Mouse (Mus musculus) liver, adult 2 months (tissue): ENCODE results near the gene Pak1. TPM values are rescaled to one million over a fixed set of nuclear protein-coding genes. Genes with fewer than 3 reads are reported as not detected.

ENCODE experiments used
- DNase-seq: peaks from one replicate; pipeline ENCODE4 v3.0.0-alpha.2; 2011; ENCODE audit warnings: low read depth, low spot score; ENCODE audit errors: extremely low read depth
- H3K27ac ChIP-seq: fragments of 200-500 bp; replicated peaks from 2 replicates; pipeline ENCODE4 v1.5.1; 2012; ENCODE audit warnings: low read depth, mild to moderate bottlenecking, control low read depth, inconsistent platforms, low read length; ENCODE audit not compliant: insufficient read depth
- H3K27me3 ChIP-seq: fragments of 200-500 bp; 2 replicates; pipeline ENCODE4 v1.6.1; 2012; ENCODE audit warnings: mild to moderate bottlenecking, moderate library complexity, low read length, inconsistent platforms; ENCODE audit not compliant: control insufficient read depth, insufficient read depth
- H3K36me3 ChIP-seq: fragments of 200-500 bp; 2 replicates; pipeline ENCODE4 v1.6.1; 2012; ENCODE audit warnings: low read length, inconsistent platforms; ENCODE audit not compliant: control insufficient read depth, insufficient read depth
- H3K4me1 ChIP-seq: fragments of 200-500 bp; 2 replicates; pipeline ENCODE4 v1.6.1; 2011; ENCODE audit warnings: low read length; ENCODE audit not compliant: control insufficient read depth, insufficient read depth
- H3K4me3 ChIP-seq: fragments of 200-500 bp; 2 replicates; pipeline ENCODE4 v1.5.1; 2011; ENCODE audit warnings: low read depth, mild to moderate bottlenecking, control low read depth, low read length, moderate library complexity; ENCODE audit not compliant: insufficient read depth
- H3K79me2 ChIP-seq: fragments of 200-500 bp; 2 replicates; pipeline ENCODE4 v1.6.1; 2012; ENCODE audit warnings: inconsistent platforms, mild to moderate bottlenecking, low read length, moderate library complexity; ENCODE audit not compliant: control insufficient read depth, insufficient read depth
- H3K9ac ChIP-seq: fragments of 200-500 bp; 2 replicates; pipeline ENCODE4 v1.6.1; 2012; ENCODE audit warnings: low read depth, mild to moderate bottlenecking, control low read depth, inconsistent platforms, low read length
- CTCF ChIP-seq: fragments of 200-500 bp; IDR thresholded peaks from 2 replicates; pipeline ENCODE4 v1.5.1; 2011; ENCODE audit warnings: low read depth, low read length, control low read depth
- POLR2A ChIP-seq: fragments of 200-500 bp; IDR thresholded peaks from 2 replicates; pipeline ENCODE4 v1.6.1; 2011; ENCODE audit warnings: low read length, control low read depth; ENCODE audit not compliant: insufficient read depth; ENCODE audit errors: extremely low read depth
- WGBS: fragments of 180-500 bp; shearing (Covaris S2); methylation state at CpG from one replicate; pipeline ENCODE4 v1.1.7; 2018; 5-methylcytosine and 5-hydroxymethylcytosine counted together
- polyA plus RNA-seq: library from polyadenylated mRNA; depleted of rRNA; stranded (reverse); fragments of >200 nt; gene quantifications from 2 replicates; pipeline ENCODE4 v1.2.3, GENCODE M21; 2012
- total RNA-seq: library from RNA; depleted of rRNA; stranded (reverse); fragments of >200 nt; gene quantifications from 2 replicates; pipeline ENCODE4 v1.2.3, GENCODE M21; 2014

Pak1 gene
- total and polyA plus RNA-seq, 2 experiments, result 1.2 to 3.0 TPM

DNA sequence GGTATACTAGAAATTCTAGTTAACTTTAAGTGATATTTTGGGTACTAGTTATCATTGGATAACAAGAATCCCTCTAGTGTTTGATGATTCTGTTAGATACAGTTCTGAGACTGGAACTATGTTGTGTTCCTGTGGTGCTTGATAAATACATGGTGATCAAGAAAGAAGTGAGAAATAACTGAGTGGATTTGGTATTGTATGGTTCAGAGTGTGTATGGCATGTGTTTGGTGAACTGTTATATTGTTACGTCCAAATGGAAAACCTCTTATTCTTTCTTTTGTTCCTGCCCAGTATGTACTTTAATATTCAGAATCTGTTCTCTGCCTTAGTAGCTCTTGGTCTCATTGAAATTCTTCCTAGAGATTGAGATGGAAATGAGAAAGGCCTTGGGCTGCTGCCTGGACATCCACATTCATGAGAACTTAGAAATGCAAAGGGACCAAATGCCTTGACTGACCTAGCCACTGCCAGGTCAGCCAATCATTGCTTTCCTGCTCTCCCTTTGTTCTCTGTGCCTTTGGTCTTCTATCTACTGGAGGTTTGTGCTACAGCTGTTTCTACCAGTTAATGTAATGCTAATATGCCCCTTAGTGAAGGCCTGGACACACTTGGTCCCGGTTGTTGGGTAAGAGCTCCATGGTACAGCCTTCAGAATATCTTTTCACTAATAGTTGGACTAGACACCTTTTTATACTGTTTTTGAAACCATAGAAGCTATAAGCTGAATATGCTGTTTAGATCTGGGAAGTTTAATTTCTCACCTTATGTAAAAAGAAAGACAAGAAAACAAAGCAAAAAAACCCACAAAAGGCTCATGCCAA lies 16.1 kb downstream of the Pak1 start:
- no peaks in the 10 kb centered on the region for H3K27me3 ChIP-seq
- H3K4me1 ChIP-seq, result no peaks in the 10 kb centered on the region
- H3K79me2 ChIP-seq, result no peaks in the 10 kb centered on the region
- no peak overlapping the region for H3K4me3 ChIP-seq
- no peaks in the 10 kb centered on the region for H3K36me3 ChIP-seq
- DNase-seq, result no peak
- no peak for TF ChIP-seq POLR2A
- no peak for TF ChIP-seq CTCF
- no peak overlapping the region for H3K27ac ChIP-seq
- no peak overlapping the region for H3K9ac ChIP-seq
- 88% methylated on average over 2 of the region's 2 CpGs for WGBS

DNA sequence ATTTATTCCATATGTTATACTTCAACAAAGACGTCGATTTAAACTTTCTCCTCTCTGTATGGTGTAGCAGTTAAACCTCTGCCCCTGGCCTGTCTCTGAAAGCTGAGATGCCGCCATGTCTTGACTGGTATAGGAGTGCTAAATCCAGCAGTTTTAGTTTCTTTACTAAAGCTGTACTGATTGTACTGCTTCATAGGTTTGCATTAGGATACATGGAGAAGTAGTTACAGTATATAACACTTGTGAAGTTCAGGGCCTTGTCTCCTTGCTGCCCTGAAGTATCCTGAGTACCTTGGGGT lies 16.7 kb downstream of the Pak1 start:
- no peaks in the 10 kb centered on the region for H3K36me3 ChIP-seq
- H3K4me3 ChIP-seq, result no peak overlapping the region
- TF ChIP-seq CTCF, result no peak
- no peak for TF ChIP-seq POLR2A
- no peaks in the 10 kb centered on the region for H3K4me1 ChIP-seq
- 93% methylated on average over 3 of the region's 3 CpGs for WGBS
- no peak overlapping the region for H3K9ac ChIP-seq
- H3K27me3 ChIP-seq, result no peaks in the 10 kb centered on the region
- H3K27ac ChIP-seq, result no peak overlapping the region
- H3K79me2 ChIP-seq, result no peaks in the 10 kb centered on the region
- DNase-seq, result no peak

DNA sequence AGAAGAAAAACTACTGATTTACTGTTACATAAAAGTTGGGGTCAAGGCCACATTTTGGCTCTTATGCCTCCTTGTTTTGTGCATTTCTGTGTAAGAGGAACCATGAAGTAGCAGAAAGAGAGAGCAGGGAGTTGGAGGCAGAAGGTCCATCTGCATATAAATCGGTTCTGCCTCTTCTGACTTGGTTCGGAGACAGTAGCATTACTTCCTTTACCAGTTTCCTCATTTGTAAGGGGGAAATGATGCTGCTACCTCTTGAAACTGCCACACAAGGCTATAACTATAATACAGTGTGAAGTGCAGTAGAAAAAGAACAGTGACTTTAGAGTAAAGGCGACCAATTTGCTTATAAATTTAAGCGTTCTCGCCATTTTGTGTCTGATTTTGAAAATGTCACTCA lies 21.0 kb downstream of the Pak1 start:
- DNase-seq, result peak; percentile 21
- no peak for TF ChIP-seq POLR2A
- TF ChIP-seq CTCF, result no peak
- WGBS, result 84% methylated on average over 5 of the region's 5 CpGs
- no peak overlapping the region for H3K4me3 ChIP-seq
- H3K9ac ChIP-seq, result no peak overlapping the region
- H3K27ac ChIP-seq, result no peak overlapping the region
- no peaks in the 10 kb centered on the region for H3K4me1 ChIP-seq
- H3K36me3 ChIP-seq, result no peaks in the 10 kb centered on the region
- H3K79me2 ChIP-seq, result no peaks in the 10 kb centered on the region
- no peaks in the 10 kb centered on the region for H3K27me3 ChIP-seq

DNA sequence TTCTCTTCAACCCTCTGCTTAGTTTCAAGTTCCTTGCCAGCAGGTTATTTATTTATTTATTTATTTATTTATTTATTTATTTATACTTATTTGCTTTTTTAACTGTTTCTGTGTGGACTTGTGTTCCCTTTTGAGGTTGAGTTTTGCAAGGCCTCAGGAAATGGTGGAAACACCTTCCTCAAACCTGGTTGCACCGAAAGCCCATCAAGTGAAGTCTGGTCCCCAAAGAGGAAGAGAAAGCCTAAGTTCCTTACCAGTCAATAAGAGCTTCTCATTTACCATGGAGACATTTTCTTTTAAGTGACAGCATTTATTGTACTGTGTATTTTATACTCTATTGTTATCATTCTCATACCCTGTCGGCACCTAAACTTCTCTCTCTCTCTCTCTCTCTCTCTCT lies 33.5 kb downstream of the Pak1 start:
- H3K27me3 ChIP-seq, result no peaks in the 10 kb centered on the region
- no peak for TF ChIP-seq POLR2A
- TF ChIP-seq CTCF, result no peak
- no peak overlapping the region for H3K4me3 ChIP-seq
- no peak overlapping the region for H3K27ac ChIP-seq
- H3K36me3 ChIP-seq, result no peaks in the 10 kb centered on the region
- no peaks in the 10 kb centered on the region for H3K79me2 ChIP-seq
- 91% methylated on average over 2 of the region's 2 CpGs for WGBS
- DNase-seq, result no peak
- no peak overlapping the region for H3K9ac ChIP-seq
- no peaks in the 10 kb centered on the region for H3K4me1 ChIP-seq

DNA sequence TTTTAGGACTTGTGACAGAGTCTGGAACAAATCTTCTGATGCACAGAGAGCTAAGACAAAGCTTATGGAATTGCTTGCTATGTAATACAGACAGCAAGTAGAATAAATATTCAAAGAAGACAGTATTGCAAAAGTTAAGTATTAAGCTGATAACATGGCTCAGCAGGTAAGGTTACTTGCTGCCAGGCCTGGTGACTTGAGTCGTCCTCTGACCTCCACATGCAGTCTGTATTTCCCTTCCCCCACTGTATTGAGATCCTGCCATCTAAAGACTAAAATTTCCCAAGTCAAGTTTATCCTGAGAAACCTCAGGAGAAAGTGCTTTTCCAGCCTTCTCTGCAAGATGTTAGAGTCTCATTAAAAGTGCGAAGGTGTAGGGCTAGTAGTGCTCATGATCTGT lies 40.8 kb downstream of the Pak1 start:
- Histone ChIP-seq H3K27me3 (no peaks in the 10 kb centered on the region), H3K4me1 (no peaks in the 10 kb centered on the region), H3K4me3 (no peak overlapping the region), H3K36me3 (no peaks in the 10 kb centered on the region), H3K27ac (no peak overlapping the region), H3K79me2 (no peaks in the 10 kb centered on the region), H3K9ac (no peak overlapping the region)
- no peak for DNase-seq
- TF ChIP-seq POLR2A (no peak), CTCF (no peak)
- WGBS, result 79% methylated on average over 2 of the region's 2 CpGs

DNA sequence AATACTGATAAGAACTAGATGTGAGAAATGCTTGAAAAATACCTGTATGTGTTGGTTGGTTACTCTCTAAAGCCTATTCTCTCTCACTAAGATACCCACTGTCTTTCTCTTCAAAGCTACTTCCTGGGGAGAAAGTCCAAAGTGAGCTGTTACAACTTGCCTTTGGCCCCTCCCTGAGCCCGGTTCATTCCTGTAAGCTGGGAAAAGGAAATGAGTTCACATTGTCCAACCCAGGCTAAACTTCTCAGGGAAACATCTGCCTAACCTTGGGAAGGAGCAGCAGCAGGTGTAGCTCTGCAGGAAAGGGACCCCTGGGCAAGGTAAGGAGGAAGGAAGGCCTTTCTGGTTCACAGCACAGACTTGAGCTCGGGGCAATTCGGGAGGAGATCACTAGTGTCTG lies 42.4 kb downstream of the Pak1 start:
- Histone ChIP-seq H3K27ac (no peak overlapping the region), H3K4me1 (no peaks in the 10 kb centered on the region), H3K27me3 (no peaks in the 10 kb centered on the region), H3K79me2 (no peaks in the 10 kb centered on the region), H3K36me3 (no peaks in the 10 kb centered on the region), H3K9ac (no peak overlapping the region), H3K4me3 (no peak overlapping the region)
- DNase-seq, result no peak
- TF ChIP-seq CTCF (no peak), POLR2A (no peak)
- WGBS, result 53% methylated on average over 3 of the region's 3 CpGs
